Mouse (Mus musculus) heart, postnatal 0 days (tissue): Measurements from ENCODE around the gene Klhdc4.

Source experiments
- CTCF ChIP-seq: IDR thresholded peaks from 2 replicates; pipeline ENCODE4 v1.5.1; 2016; ENCODE audit warnings: antibody characterized with exemption, control low read depth, low read depth
- EP300 ChIP-seq: IDR thresholded peaks from 2 replicates; pipeline ENCODE4 v1.6.1; 2016; ENCODE audit warnings: antibody characterized with exemption, low read depth

GRCm38 (mm10) chr8:121811502-121811901 is 17.9 kb downstream of the Klhdc4 start:
- TF ChIP-seq CTCF (no peak), EP300 (no peak)
